Mouse (Mus musculus): ENCODE measurements around the gene Smim5.
A peak's percentile ranks its signal among the peaks of the same experiment; 100 is the strongest.

Gene Smim5

DNA sequence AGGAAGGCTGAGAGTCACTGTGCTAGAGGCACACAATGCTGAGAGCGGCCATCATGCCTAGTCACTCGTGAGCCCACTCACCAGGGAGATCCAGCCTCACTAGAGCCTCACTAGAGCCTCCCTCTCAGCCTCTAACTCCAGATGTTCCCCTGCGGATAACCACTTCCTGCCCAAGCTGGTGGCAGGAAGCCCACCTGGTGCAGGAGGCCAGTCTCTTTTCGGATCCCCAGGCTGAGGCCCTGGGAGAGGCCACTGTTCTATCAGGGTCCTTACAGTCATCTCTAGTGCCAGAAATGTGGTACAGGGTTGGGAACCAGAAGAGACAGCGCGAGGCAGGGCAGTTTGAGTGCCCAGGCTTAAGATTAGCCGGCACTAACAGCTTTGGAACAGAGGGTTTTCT is 1.3 kb upstream of the Smim5 start:
- no peak for DNase-seq

DNA sequence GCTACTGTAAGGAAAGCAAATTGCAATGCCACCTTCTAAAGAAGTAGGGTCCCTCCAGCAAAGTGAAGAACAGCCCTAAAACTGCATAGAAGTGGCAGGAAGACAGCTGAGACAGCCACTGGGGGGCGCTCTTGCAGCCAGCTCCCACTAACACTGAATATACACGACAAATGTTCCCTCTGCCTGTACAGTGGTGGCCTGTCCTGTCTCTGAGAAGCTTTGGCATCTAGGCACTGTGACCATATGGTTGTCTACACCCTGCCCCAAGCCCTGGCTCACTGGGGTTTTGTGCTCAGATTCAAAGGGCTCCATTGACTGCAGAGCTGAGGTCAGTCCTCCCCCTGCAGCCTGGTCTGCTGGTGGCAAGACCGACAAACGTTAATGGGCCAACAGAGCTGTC is 880 bp upstream of the Smim5 start:
- DNase-seq = peak; percentile 70

DNA sequence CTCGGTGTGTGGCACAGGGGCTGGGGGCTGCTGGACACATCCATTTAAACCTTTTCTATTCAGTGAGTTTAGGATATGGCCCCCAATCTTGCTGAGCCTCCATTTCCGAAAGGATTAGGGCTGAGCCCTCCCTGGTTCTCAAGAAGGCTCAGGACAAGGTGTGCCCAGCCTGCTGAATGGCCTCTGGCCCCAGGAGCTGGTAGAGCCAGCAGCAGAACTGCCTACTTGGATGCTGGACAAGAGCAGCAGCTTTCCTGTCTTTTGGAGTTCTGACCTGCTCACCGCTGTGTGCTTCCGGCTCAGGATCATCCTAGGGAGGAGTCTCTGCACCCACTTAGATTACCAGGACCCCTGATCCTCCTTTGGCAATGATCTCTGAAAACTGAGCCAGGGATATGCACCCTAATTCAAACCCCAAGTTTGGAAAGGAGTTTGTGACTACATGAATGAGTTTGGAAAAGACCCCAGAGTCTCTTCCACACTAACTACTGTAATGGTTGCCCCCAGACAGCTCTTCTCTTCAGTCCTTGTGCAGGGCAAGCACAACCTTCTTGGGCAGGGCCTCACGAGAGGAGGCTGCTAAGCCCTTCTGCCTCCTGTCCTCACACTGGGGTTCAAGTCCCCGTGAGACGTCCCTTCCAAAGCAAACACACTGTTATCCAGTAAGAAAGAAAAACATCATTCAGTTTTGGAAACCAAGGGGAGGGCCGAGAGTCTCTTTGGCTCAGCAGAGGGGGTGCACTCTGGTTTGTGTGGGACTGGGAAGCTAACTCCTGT is 983 bp downstream of the Smim5 start:
- DNase-seq = no peak

DNA sequence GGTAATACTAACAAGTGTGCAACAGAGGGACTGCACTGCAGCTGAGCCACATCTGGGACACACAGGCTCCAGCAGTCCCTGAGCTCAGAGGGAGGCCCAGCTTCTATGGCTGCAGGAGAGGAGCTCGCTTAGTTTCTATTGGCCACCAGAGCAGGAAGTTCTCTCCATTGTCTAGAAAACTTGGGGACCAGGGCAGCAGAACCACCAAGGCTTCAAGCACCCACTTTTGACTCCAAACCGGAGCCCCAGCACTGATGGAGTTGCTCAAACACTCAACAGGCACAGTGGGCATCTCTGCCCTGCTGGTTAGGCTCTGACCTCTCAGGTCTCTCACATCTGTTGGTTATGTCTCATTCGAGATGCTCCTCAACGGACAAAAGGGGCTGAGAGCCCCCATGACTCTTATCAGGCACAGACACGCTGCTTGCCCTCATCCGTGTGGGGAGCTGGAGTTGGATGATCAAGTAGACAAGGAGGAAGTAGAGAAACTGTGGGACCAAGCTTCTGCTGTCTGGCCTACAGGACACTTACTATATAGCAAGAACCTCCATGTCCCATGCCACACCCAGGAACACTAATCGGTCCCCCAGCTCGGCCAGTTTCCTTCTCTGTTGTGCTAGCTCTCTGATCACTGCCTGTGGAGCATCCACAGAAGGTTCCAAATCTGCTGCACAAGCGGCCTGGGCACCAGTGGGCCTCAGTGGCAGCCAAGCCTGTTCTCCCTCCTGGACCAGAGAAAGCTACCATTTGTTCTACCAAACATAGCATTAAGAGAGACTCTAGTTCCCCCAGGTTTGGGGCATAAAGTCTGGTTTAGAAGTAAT is 1.8 kb downstream of the Smim5 start:
- no peak for DNase-seq

DNA sequence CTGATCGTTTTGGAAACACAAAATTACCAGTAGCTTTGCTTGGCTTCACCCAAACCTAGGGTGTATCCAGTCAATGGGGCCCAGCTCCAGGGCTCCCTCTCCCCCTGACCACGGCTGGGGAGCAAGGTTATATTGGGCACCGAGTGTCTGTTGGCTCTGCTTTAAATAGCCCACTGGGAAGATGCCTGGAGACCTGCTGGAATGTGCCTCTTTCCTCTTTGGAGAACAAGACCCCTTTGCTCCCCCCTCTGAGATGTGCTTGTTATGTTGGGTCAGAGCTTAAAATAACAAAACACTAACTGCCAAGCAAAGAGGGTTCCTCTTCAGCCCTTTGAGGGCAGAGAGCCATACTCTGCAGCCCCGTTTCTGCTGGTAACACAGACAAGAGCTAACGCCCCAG is 2.4 kb downstream of the Smim5 start:
- DNase-seq = no peak

DNA sequence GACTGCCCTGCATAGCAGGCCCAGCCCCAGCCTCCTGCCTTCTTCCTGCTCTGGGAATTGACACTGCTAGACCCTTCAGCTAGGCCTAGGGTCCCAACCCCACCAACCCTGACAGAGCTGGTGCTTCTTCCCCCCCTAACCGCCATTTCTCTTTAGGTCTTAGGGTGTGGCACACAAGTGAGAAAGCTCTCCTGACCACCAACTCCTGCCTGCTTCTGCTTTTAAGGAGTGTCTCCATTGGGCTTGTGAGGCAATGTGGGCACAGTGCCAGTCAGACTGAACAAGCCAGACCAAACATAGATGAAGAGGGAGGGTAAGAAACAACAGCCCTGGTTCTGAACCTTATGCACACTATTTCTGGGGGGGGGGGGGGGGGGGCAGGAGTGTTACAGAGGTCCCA is 3.1 kb downstream of the Smim5 start:
- DNase-seq = no peak

DNA sequence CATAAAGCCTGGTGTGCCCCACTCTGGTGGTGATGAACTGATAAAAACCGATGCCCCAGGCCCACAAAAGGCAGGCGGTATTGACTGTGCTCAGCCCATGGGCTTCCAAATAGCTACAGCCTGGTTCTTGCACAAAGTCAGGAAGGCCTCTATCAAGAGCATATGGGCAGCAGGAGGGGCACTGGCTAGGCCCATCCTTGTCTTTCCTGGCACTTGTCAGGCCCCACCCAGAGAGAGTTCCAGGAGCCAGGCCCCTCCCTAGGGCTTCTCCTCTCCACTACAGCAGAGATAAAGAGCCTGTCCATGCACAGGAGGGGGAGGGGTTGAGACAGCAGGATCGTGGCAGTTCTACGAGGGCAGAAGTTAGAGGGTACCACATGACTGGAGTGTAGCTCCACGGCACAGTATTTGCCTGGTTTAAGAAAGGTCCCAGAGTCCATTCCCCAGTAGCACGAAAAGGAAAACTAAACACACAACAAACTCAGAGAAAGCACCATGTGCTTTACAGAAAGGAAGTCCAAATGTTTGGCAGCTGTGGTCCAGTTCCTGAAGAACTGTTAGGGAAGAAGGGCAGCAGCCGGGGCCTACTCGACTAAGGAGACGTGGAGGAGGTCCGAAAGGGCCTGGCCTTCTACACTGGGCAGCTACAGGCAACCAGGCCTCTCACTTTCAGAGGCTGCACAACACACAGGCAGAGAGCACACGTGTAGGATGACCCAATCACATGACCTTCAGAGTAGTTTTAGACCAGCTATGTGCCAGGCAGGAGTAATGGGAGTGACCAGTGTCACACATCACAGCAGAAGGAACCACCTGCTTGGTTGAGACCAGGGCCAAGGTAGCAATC is 3.8 kb downstream of the Smim5 start:
- no peak for DNase-seq

DNA sequence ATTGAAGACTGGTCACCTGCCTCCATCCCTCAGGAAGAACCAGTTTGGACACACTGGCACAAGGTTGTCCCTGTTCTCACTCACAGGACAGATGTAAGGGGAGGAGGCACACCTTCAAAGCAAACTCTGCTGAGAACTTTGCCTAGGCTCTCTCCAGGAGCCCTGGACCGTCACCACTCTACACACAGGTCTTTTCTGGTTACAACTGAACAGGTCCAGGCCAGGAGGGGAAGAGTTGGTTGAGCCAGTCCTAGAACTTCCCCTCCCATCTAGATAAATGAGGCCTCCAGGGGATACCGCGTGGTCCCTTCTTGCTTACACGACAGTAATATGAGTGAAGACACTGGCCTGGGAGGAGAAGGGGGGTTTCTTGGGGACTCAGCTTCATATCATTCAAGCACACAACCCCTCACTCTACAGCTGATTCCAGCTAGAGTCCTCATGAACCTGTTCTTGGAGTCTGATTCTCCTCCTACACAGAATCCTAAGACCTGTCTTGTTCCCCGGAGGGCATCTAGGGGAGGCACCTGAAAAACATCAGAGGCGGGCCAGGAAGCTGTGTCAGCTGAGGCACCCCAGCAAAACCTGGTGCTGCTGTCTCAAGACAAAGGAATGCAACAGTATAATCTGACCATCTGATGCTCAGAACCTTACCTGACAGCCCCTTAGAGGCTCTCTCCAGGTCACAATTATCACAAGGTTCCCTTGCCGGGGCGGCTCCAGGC is 4.6 kb downstream of the Smim5 start:
- no peak for DNase-seq

DNA sequence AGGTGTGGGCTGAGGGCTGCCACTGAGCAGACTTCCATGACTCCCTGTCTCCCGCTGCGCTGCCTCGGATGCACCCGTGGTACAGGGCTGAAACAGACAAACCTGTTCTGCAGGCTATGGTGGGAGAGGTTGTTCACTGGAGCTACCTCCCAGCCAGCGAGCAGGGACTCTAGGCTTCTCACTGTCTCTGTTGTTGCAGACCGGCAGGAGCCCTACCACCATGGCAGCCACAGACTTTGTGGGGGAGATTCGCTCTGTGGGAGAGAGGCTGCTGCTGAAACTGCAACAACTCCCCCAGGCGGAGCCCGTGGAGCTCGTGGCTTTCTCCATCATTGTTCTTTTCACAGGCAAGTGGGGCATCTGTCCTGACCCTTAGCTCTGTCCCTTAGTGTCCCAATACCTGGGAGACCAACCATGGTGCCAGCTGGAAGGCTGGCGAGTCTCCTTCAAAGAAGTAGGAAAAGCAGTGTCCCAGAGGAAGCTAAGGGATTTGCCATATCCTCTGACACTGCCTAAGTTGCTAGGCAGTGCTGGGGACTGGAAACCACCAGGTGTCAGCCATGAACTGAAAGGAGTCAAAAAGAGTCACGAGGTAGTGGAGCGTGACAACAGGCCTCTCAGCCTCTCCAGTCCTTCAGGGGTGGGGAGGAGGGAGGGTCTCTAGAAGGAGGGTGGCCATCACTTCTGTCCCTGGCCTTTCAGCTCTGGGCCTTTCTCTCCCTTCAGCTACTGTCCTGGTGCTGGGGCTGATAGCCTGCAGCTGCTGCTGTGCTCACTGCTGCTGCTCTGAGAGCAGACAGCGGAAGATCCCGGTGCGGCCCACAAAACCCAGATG is 5.4 kb downstream of the Smim5 start:
- DNase-seq = no peak

DNA sequence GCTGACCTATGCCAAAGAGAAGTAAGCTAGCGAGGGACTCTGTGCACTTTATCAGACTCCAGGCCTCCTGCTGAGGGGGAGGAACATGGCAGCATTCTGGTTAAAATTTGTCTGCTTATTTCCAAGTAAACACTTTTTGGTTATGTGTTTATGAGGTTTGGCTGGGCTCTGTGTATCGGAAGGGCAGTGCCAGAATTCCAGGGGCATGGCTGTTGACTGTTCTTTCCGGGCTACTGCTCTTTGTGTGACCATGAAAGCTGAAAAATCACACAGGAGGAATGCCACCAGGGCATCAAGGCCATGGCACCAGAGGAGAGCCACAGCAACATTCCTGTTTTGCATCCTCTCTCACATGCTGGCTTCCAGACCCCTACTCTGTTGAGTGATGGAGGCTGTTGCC is 6.3 kb downstream of the Smim5 start:
- DNase-seq = no peak

DNA sequence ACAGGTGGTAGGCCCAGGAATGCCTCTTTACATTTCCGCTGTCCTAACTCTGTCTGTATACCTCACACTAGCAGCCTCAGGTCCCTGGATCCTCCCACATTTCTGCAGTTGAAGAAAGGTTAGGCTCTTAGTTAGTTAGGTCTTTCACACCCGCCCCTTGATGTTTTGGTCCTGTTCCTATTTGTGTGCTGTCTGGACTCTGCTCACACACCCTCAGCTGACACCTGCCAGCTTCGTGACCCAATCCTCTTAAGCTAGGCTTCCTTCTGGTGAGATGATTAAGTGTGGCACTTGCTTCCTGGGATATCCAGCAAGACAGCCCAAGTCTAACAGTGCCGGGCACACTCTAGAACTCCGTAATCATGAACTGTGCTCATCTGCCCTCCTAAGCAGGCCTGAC is 6.8 kb downstream of the Smim5 start:
- DNase-seq = no peak

DNA sequence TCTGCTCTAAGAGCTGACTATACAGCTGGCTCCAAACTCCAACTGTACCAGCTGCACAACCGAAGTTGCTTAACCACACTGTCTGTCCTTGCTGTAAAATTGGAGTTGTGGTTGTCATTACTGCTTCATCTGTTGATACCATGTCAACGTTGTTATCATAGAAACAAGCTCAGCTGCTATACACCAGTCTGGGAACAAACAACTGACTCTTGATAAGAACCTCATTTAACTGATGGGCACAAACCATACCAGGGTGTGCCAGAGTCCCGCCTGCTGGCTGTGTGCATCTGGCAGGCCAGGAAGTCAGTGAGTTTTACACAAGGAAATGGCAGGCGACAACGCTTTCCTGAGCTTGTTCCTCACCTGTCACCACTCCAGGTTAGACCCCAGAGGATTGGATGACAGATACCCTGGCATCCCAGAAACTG is 11.4 kb downstream of the Smim5 start:
- DNase-seq = no peak

DNA sequence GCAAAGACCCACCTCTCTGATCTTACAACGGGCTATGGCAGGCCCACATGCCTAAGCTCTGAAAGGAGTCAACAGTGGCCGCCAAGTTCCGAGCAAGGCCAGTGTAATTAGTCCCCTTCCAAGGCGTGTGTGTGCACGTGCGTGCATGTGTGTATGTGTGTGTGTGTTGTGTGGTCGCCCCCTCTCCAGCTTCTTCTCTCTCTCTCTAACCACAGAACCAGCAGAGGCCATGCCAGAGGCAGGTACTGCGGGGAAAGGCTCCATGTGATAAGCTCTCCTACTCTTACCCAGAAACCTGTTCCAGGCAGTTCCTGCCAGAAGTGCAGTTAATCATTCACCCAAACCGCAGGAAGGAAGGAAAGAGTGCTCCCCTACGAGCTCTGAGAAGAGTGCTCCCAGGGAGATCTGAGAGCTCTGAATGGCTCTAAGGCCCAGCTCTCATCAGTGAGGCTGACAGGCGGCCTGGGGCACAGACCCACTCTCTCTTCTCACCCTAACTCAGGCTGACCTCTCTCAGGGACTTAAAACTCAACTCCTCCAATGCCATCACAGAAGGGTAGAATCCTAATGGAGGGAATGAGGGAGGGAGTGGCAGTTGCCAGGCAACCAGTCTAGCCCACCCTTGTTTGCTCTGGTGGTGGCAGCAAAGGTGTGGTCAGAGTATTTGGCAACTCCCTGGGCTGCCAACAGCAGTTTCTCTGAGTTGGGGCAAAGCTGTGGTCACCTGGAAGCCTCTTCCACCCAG is 12.0 kb downstream of the Smim5 start, which contains the start of gene Smim6:
Gene Smim6, plus strand, starts transcription at position 386 of the 745 bp plus-strand sequence.
- DNase-seq = no peak

DNA sequence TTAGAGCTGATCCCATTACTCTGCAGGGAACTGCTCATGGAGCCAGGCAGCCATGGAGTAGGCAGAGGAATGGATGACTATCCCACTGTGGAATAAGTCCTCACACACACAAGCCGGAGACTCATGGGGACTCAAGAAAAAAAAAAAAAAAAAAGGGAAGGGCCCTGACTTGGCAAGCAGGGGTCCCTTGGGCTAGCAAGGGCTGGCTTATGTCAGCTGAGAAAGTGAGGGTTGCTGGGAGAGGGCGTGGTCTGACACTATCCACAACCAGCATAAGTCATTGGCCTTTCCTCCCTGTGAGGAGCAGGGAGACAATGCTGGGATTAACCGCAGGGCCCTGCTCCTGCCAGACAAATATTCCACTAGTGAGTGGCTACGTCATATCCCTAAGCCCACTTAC is 16.8 kb downstream of the Smim5 start:
- DNase-seq = no peak

DNA sequence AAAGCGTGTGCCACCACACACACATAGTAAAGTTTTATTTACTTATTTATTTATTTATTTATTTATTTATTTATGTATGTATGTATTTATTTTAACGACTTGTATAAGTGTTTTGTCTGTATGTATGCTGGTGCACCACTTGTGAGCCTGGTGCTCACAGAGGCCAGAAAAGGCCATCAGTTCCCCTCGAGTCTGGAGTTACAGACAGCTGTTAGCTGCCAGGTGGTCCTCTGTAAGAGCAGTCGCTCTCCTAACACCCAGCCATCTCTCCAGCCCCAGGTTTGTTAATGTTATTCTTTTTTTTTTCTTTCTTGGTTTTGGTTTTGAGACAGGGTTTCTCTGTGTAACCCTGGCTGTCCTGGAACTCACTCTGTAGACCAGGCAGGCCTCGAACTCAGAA is 18.9 kb downstream of the Smim5 start:
- DNase-seq = no peak

DNA sequence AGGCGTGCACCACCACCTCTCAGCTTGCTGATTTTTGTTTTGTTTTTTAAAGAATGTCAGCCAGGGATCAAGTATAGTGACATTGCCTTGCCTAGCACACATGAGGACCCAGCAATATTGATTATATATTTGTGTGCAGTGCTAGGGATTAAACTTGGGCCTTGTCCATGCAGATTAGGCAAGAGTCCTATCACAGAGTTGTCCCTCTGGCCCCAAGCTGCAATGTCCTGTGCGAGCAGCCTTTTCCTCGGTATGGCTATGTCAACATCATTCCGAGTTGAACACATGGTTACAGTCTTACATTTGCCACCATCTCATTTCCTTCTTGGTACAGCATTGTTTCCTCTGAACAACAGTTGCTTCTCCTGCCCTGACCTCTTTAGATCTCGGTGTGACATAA is 19.3 kb downstream of the Smim5 start:
- DNase-seq = no peak

DNA sequence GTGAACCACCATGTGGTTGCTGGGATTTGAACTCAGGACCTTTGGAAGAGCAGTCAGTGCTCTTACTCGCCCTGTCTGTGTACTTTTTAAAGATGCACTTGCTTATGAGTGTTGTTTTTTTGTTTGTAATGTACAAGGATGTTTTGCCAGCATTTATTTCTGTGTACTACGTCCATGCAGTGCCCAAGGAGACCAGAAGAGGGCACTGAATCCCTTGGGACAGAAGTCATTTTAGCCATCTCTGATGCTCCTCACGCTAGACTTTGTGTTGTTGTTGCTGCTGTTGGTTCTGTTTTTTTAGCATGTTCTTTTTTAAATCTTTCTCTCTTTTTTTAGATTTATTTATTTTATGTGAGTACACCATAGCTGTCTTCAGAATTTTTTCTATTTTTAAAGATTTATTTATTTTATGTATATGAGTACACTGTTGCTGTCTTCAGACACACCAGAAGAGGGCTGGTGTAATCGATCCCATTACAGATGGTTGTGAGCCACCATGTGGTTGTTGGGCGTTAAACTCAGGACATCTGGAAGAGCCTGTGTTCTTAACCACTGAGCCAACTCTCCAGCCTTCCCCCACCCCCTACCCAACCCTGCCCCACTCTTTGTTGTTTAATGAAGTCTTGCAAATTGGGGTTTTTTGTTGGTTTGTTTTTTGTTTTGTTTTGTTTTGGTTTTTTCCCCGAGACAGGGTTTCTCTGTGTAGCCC is 20.5 kb downstream of the Smim5 start:
- DNase-seq = peak; percentile 27

DNA sequence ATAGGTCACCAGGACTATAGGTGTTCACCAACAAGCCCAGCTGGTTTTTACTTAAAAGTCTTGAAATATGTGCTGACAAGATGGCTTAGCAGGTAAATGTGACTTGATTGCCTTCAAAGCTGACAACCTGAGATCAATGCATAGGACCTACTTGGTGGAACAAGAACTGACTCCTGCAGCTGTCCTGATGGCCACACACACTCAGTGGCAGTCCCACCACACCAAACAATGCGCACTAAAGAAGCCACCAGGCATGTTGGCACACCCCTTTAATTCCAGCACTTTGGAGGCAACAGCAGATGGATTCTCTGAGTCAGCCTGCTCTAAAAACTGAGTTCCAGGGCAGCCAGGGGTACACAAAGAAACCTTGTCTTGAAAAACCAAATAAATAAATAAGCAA is 22.2 kb downstream of the Smim5 start:
- no peak for DNase-seq

DNA sequence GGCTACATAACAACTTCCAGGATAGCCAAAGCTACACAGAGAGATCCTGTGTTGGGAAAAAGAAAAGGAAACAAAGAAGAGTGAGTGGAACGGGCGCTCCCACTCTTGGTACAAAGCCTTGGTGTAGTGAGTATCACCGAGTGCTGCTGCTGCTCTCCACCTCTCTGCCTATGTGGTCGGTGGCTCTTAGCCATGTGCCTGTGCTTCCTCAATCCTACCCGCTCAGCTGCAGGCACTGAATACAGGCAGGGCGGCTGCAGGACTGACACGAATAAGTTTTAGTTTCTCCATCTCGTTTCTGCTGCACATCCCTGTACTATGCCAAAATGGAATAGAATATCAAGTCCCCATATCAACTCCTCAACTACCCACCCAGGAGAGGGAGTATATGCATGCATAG is 29.3 kb downstream of the Smim5 start:
- DNase-seq = no peak

DNA sequence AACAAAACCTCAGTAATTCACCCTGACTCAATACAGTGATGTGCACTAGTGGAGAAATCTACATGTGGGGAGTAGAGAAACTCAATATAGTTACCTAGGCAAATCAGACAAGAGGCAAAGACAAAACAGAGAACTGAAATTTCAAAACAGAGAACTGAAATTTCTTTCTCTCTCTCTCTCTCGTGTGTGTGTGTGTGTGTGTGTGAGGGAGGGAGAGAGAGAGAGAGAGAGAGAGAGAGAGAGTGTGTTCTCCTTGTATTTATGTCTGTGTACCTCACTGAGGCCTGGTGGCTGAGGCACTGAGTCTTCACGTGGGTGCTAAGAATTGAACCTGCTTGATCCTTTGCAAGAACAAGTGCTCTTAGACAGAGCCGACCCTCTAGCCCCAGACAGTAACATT is 30.1 kb downstream of the Smim5 start:
- no peak for DNase-seq

Measured in cerebellum, adult 11 months (tissue).